Mouse (Mus musculus) heart, postnatal 36 days (tissue): Measurements from ENCODE around the gene Exoc7. TPM values are rescaled to one million over a fixed set of nuclear protein-coding genes. Genes with fewer than 3 reads are reported as not detected.

Source experiments
- DNase-seq, 2 experiments: peaks; one replicate each; pipeline ENCODE4 v3.0.0; 2021 to 2022
- intact Hi-C: fragments of 180-260 bp; cut with DNase I; formaldehyde crosslinking; loops from one replicate; pipeline ENCODE4 v1.15.1; 2025
- total RNA-seq, 2 experiments: library from RNA; stranded (reverse); gene quantifications; 2 replicates each; pipeline ENCODE4 v1.2.3; 2021

Exoc7 gene
- total RNA-seq, 2 experiments from 2014 or later = 56.4 to 60.9 TPM

DNA sequence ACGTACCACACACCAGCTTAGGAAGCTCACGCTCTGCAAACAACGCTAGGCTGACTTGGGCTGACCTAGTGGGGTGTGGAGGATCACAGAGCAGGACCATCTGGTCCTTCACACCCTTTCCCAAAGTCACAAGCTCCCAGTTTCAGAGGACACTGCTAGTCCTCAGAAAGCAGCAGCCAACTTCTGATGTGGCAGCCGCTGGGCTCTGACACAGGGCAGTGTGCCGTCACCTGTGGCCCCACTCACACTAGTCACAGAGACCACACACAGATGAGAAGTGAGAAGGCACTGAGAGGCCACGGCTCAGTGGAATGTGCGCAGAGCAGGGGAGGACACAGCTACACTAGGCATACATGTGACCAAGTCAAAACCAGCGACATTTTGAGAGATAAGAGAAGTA lies 56.1 kb downstream of the Exoc7 start:
- DNase-seq = no peak
- intact Hi-C loops = no loop called here

GRCm38 (mm10) chr11:116247502-116248222 lies 59.4 kb downstream of the Exoc7 start:
- intact Hi-C loops = no loop called here
- DNase-seq = no peak

GRCm38 (mm10) chr11:116245616-116246015 lies 61.4 kb downstream of the Exoc7 start:
- no peak for DNase-seq
- intact Hi-C loops = no loop called here

DNA sequence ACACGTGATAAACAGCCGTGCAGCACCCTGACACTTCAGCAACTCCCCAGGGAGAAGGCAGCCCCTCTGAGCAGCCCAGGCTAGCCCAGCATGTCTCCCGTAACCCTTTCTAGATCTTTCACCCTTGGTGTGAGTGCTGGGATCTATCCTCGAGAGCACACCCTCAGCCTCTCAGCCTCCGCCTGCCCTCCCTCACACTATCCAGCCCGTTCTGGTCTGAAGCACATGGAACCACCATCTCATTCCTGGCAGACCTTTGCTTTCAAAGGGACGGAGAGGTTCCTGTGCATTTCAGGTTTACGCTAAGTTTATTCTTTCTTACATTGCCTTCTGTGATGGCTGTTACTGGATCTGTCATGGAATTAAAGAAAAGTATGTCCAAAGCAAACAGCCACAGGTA lies 62.5 kb downstream of the Exoc7 start:
- DNase-seq = no peak
- intact Hi-C loops = no loop called here

DNA sequence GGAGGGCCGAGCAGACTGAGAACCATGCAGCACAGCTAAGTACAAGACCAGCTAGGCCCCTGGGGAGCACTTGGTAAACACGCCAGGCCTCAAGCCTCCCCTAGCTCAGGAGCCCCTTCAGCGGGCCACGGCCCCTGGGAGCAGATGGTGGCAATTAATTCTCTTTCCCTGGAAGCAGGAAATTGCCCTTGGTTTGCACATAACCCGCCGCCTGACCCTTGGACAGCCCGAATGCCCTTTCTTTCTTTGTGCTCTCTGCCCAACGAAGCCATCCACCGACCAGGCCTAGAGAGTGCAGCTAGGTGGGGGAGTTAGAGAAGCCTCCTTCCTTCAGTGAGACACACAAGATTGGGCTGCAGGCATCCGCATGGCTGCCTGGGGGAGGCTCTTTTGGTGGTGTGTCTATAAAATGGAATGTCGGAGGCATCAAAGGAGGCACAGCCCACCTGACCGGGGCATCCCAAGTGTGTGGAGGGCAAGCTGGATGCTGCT lies 65.2 kb downstream of the Exoc7 start:
- intact Hi-C loops = no loop called here
- DNase-seq = no peak

GRCm38 (mm10) chr11:116239797-116240196 lies 67.2 kb downstream of the Exoc7 start:
- intact Hi-C loops = no loop called here
- DNase-seq = no peak

Other genes with a start within 250 kb of the Exoc7 start
- gene Unc13d, start 229.3 kb downstream of the Exoc7 start, total RNA-seq = under 1 TPM; 0.41 to 0.42 TPM
- 100 to 1,000 TPM in 1 of 2 experiments, 10 to 100 TPM in 1; 97.0 to 106 TPM for gene Wbp2, start 220.2 kb downstream of the Exoc7 start, total RNA-seq
- gene Trim47, start 180.0 kb downstream of the Exoc7 start, total RNA-seq = 10 to 100 TPM; 25.2 to 34.2 TPM
- gene Trim65, start 176.1 kb downstream of the Exoc7 start, total RNA-seq = 1 to 10 TPM; 7.4 to 7.6 TPM
- 10 to 100 TPM; 62.9 to 63.4 TPM for gene Mrpl38, start 168.4 kb downstream of the Exoc7 start, total RNA-seq
- 10 to 100 TPM; 13.2 to 16.2 TPM for gene Fbf1, start 139.1 kb downstream of the Exoc7 start, total RNA-seq
- 10 to 100 TPM; 10.5 to 20.1 TPM for gene Ten1, start 108.4 kb downstream of the Exoc7 start, total RNA-seq
- gene Acox1, start 108.2 kb downstream of the Exoc7 start, total RNA-seq = 100 to 1,000 TPM; 160 to 173 TPM
- 1 to 10 TPM in 1 of 2 experiments, under 1 TPM in 1; 0.62 to 1.0 TPM for gene Evpl, start 69.2 kb downstream of the Exoc7 start, total RNA-seq
- 10 to 100 TPM; 65.9 to 71.2 TPM for gene Srp68, start 33.0 kb downstream of the Exoc7 start, total RNA-seq
- not detected for gene Galr2, start 26.3 kb downstream of the Exoc7 start, total RNA-seq
- gene Foxj1, start 28.2 kb upstream of the Exoc7 start, total RNA-seq = not detected
- gene Rnf157, start 105.8 kb upstream of the Exoc7 start, total RNA-seq = 1 to 10 TPM; 5.8 to 6.1 TPM
- 10 to 100 TPM; 40.4 to 44.9 TPM for gene Ubald2, start 126.9 kb upstream of the Exoc7 start, total RNA-seq
- under 1 TPM in 1 of 2 experiments, not detected in 1; 0.11 TPM for gene Qrich2, start 159.0 kb upstream of the Exoc7 start, total RNA-seq
- gene Prpsap1, start 187.0 kb upstream of the Exoc7 start, total RNA-seq = 10 to 100 TPM; 30.9 to 34.6 TPM
- gene Sphk1, start 223.7 kb upstream of the Exoc7 start, total RNA-seq = 1 to 10 TPM; 1.0 to 1.2 TPM